Mouse (Mus musculus): Measurements from ENCODE around the gene Clmp. TPM values are rescaled to one million over a fixed set of nuclear protein-coding genes. Genes with fewer than 3 reads are reported as not detected.
"Not testable (repeated sequence)": the region's sequence is repeated elsewhere in the genome, so short reads cannot be mapped to it uniquely, and the experiment has no call there.

The Clmp gene
- total RNA-seq, 2 experiments from 2014 or later: 3.7 to 5.6 TPM

DNA sequence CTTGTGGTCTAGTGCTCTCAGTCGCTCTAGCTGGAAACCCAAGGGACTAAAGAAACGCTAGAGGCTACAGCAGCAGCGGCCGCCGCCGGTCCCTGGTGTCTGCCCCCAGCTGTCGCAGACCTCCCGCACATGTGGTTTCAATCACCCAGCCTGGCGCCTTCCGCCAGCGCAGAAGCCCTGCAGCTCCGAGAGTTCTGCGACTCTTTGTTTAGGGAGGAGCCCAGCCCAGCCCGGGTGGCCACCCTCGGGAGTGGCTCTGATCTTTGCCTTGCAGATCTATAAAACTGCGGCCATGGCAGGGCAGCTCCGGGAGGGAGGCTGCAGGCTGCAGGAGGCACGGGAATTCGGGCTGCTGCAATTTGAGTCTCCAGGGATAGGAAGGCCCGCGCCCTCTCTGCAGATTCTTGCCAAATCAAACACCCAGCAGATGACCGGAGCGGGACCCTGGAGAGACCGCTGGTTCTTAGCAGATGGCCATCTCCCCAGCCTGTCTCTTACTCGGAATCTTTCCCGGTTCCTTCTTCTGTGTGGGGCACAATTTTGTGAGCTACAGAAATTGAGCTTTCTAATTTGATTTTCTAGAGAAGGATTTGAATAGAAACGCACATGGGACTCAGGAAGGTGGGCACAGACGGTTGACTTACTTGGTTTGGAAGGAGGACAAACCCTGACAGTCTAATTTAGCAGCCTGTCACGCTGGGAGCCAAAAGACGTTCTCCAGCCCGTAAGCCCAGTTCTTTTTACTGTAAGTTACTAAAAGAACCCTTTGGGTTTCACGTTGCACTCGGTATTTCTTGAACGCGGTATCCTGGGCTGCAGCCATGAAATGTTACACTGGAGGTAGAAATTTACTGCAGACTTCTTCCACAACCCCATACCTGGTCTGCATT, 45.2 kb downstream of the Clmp start:
- peak; percentile 63 for DNase-seq (ENCODE audit: low spot score)

DNA sequence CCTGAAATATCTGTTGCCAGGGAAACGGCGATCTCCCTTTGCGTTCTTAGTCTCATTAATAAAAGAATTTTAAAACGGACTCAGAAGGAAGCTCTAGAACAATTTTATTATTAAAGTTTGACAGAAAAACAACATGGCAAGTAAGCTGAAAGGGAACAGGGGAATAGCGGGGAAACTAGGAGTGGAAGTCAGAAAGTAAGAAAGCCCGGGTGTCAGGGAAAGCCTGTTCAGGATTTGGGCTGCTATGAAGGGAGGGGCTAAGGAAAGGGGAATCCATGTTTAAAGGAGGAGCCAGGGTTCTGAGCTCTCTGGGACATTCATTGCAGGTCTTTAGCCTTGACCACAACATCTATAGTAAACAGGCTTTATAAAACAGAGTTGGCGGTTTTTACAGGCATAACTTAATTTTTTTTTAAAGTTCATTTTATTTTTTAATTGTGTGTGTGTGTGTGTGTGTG, 45.9 kb downstream of the Clmp start:
- DNase-seq (ENCODE audit: low spot score): no peak

GRCm38 (mm10) chr9:40732302-40732701, 46.5 kb downstream of the Clmp start:
- DNase-seq (ENCODE audit: low spot score): no peak

DNA sequence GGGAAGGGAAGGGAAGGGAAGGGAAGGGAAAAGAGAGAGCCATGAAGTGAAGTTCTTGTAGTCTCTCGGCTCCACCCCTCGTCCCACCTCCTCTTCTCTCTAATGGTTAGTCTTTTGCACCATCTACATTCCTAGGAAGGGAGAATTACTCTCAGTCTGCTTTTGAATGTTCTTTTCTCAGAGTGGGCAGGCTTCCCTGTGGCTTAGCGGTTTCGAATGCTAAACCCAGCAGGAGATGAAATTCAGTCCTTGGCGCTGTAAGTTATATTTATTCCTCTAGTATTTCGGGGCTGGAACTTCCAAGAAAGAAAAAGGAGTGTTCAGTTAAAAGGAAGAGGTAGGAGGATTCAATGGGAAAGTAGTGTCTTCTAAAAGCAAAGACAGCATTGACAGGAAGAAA, 51.4 kb downstream of the Clmp start:
- DNase-seq (ENCODE audit: low spot score): no peak

DNA sequence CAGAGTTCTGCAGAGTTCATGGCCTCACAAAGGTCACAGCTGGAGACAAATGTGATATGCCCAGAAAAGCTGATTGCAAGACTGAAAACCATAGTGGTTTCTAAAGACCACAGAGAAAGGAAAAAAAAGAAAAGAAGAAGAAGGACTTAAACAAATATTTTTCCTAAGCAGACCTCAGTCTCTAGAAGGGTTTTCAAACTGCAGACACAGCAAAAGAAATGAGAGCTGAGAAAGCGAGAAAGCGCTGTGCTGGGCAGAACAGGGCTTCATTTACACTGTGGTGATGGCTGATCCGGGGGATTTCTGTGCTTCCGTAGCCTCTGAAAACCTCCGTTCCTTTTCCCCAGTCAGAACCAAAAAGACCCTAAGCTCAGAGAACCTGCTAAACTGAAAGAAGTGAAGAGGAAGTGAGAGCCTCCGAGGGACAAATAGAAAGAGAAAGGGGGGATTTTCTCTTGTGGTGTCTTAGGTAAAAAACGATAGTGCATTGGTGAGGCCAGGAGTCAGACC, 57.8 kb downstream of the Clmp start:
- DNase-seq (ENCODE audit: low spot score): no peak

DNA sequence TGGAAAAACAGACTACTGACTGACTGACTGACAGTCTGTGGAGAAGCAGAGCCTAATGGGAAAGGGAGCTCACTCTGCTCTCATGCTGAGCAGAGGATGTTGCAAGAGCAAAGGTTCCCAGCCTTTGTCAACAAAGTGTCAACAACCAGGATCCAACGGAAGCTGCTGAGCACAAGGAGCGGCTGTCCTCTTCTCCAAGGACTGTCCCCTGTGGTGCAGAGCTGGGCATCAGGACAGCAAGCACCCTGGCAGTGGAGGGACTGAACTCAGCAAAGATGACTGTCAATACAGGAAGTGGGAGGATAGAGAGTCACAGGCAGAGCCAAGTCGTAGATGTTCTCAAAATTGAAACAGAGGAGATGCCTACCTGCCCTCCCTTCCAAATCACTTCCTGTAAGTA, 58.5 kb downstream of the Clmp start:
- DNase-seq (ENCODE audit: low spot score): peak; percentile 17

GRCm38 (mm10) chr9:40746796-40747195, 61.0 kb downstream of the Clmp start:
- DNase-seq (ENCODE audit: low spot score): no peak

DNA sequence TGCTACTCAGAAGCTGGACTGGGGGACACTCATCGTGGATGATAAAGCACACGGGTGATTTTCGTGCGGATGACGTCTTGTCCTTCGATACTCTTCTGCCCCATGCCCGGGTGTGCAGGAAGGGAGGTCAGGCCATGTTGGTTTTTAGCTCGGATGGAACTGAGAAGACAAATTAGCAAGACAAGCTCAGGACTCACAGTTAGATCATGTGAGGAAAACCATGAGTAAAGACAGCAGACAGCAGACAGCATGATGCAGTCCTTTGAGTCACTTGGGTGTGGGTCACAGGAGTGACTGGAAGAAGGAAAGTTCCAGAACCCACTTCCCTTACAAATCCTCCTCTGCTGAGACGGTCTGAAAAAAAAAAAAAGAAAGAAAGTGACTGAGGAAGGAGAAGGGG, 61.5 kb downstream of the Clmp start:
- DNase-seq (ENCODE audit: low spot score): no peak

- peak; percentile 53 for DNase-seq (ENCODE audit: low spot score)
Measured at GRCm38 (mm10) chr9:40749832-40750620, 64.3 kb downstream of the Clmp start.

DNA sequence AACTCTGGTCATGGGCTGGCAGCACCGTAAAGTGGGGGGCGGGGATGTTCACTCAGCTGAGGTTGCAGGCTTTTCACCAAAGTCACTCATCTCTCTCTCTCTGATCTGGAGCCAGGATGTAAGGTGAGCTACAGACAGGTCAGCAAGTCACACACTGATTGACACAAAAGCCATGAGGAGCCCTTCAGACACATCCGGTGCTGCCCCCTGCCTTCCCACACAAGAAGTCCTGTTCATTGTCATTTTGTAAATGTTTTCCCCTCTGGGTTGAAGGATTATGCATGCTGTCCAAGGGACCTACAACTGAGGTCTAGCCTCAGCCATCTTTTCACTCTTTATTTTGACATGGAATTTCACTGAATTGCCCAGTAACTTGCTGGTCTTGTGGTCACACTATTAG, 66.0 kb downstream of the Clmp start:
- no peak for DNase-seq (ENCODE audit: low spot score)

DNA sequence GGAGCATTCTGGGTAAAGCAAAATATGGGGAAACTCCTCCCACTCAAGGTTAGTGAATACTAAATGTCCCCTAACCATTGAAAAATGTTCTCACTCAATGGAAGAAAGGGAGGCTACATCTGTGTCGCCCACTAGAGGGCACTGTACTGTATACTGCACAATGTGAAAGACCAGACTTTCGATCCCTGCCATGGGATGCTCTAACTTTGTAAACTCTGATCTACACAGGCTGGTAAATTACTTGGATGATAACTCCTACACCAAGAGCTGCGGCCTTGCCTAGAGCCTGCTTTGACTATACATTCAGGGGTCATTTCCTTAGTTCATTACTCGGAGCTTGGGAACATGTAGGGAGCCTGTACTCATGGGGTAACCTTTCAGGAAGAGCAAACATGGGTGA, 70.6 kb downstream of the Clmp start:
- peak; percentile 56 for DNase-seq (ENCODE audit: low spot score)

- no peak for DNase-seq (ENCODE audit: low spot score)
Measured at GRCm38 (mm10) chr9:40757105-40757626, 71.4 kb downstream of the Clmp start.

DNA sequence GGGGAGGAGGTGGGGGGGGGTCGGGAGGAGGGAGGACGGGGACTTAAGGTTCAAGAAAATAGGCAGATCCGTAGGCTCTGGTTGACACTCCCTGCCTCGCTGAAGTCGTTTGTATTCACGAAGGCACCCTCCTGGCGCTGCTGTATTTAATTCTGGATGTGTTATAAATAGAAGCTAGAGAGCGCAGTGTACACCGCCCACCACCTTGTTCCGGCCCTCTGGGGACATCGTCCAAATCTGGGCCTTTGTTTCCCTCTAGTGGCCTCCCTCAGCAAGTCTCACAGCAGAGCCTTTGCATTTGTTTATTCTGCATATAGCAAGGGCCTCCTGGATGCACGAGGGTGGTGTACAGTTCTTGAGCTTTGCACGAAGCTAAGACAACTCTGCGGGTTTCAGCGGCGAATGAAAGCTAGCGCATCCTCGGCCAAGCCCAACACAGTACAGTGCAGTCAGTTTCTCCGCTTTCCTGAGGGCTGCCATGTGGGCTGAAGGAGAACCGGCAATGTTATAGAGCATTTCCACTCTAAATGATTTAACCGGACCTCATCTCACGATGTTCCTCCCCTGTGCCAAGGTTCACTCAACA, 72.0 kb downstream of the Clmp start:
- DNase-seq (ENCODE audit: low spot score): peak; percentile 74

DNA sequence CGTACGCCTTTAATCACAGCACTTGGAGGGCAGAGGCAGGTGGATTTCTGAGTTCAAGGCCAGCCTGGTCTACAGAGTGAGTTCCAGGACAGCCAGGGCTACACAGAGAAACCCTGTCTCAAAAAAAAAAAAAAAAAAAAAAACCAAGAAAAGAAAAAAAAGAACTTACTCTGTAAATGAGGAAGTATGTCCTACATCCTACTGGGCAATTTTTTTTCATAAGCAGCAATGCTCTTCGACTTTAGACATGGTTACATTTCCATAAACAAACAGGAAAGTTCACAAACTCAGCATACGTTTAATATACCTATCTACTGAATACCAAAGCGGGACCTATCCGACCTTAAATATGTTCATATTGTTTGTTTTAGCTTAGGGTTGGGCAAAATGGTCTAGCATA, 76.6 kb downstream of the Clmp start:
- no peak for DNase-seq (ENCODE audit: low spot score)

GRCm38 (mm10) chr9:40764887-40765580, 79.3 kb downstream of the Clmp start:
- DNase-seq (ENCODE audit: low spot score): no peak

DNA sequence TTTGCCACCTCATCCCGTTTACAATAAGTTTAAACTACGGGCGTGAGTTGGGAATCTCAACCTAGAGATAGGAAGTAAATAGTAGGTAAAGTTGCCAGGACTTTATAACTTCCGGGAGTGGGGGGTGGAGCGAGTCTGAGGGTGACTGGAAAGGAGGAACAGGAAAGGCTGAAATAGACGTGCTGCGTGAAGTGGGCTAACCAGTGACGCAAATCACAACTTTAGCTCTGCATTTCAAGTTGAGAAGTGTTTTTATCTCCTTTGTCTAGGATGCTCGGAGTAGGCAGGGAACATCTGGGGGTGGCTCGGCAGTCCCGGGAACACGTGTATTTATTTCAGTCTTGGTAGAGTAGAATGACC, 79.8 kb downstream of the Clmp start:
- DNase-seq (ENCODE audit: low spot score): no peak

DNA sequence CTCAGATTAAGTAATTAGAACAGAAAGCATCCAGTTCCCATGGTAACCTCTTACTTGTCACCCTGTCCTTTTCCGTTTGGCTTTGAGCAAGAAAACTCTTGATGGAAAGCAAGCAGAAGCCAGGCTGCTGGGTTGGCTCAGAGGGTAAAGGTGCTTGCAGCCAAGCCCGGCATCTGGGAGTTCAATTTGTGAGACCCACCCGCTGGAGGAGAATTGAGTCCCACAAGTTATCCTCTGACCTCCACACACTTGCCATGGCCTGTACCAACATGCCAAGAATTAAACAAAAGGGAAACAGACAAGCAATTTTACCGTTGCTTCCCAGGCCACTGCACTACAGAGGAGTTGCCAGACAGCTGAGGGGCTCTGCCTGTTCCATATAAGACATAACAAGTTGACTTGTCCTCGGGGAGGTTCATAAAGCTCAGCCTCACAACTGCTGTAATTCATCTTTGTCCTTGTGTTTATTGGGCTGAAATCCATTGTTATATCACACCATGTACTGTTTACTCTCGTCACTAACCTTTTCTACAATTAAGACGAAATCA, 80.4 kb downstream of the Clmp start:
- no peak for DNase-seq (ENCODE audit: low spot score)

DNA sequence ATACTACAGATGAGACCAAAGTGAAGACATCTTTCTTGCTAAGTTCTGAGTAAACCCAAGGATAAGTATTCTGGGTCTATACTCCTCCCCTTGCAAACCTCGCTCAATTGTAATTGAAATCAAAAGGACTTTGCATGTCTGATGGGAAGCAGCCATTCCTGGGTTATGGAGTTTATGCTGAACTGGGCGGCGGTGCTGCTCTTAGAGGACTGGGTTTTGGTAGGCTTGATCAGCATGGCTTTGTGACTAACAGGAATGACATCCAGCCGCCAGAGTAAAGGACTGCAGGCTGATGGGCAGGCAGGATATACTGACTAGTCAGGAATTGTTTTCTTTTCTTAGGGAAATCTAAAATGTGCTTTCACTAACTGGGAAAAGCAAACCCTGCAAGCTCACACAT, 82.2 kb downstream of the Clmp start:
- no peak for DNase-seq (ENCODE audit: low spot score)

GRCm38 (mm10) chr9:40772246-40772645, 86.5 kb downstream of the Clmp start:
- DNase-seq (ENCODE audit: low spot score): peak; percentile 70

- DNase-seq (ENCODE audit: low spot score): not testable (repeated sequence)
Measured at GRCm38 (mm10) chr9:40773142-40773541, 87.4 kb downstream of the Clmp start.

GRCm38 (mm10) chr9:40773869-40774268, 88.1 kb downstream of the Clmp start:
- DNase-seq (ENCODE audit: low spot score): no peak

Measured in gastrocnemius, adult 18-20 months (tissue).